Mouse (Mus musculus) ES-Bruce4 (cell line): ENCODE results near the gene Pecr.

Source experiments
- CTCF ChIP-seq: IDR thresholded peaks from one replicate; pipeline ENCODE4 v1.8.1; 2011; ENCODE audit warnings: low read depth, low read length
- POLR2A ChIP-seq: IDR thresholded peaks from one replicate; pipeline ENCODE4 v1.8.1; 2011; ENCODE audit warnings: low read length; ENCODE audit not compliant: insufficient read depth

GRCm38 (mm10) chr1:72315447-72315846 is 31.3 kb upstream of the Pecr start:
- no peak for TF ChIP-seq POLR2A
- no peak for TF ChIP-seq CTCF
